Mouse (Mus musculus) ES-E14 (cell line): ENCODE results near the gene Abhd14a. TPM values are rescaled to one million over a fixed set of nuclear protein-coding genes. Genes with fewer than 3 reads are reported as not detected.

Experiments used
- DNase-seq: peaks from one replicate; pipeline ENCODE4 v3.0.0-alpha.2; 2013; ENCODE audit warnings: low read depth, low spot score
- H3K27ac ChIP-seq: 2 replicates; pipeline ENCODE4 v1.5.1; 2012; ENCODE audit warnings: low read depth, mild to moderate bottlenecking, low read length, moderate library complexity, mixed read lengths; ENCODE audit not compliant: poor library complexity, insufficient read depth, severe bottlenecking
- H3K36me3 ChIP-seq: 2 replicates; pipeline ENCODE4 v1.6.1; 2012; ENCODE audit warnings: mild to moderate bottlenecking, low read length, moderate library complexity, mixed read lengths; ENCODE audit not compliant: control insufficient read depth, poor library complexity, insufficient read depth, severe bottlenecking
- H3K4me1 ChIP-seq, 2 experiments: fragments of 150-350 bp in 1 of 2; sonication (generic) in 1 of 2; 2 replicates each; pipeline ENCODE4 v1.6.1; 2012; ENCODE audit warnings: low read length in 2 of 2, mild to moderate bottlenecking in 1 of 2, mixed read lengths in 1 of 2; ENCODE audit not compliant: control insufficient read depth in 2 of 2, insufficient read depth in 2 of 2, poor library complexity in 1 of 2
- H3K4me3 ChIP-seq, 2 experiments: fragments of 150-350 bp in 1 of 2; sonication (generic) in 1 of 2; 2 replicates each; pipeline ENCODE4 v1.5.1; 2012; ENCODE audit warnings: low read length in 2 of 2, low read depth in 1 of 2, mild to moderate bottlenecking in 1 of 2, mixed read lengths in 1 of 2; ENCODE audit not compliant: insufficient read depth in 1 of 2, poor library complexity in 1 of 2, severe bottlenecking in 1 of 2
- H3K9ac ChIP-seq: 2 replicates; pipeline ENCODE4 v1.6.1; 2012; ENCODE audit warnings: low read depth, mild to moderate bottlenecking, low read length, mixed read lengths; ENCODE audit not compliant: poor library complexity, insufficient read depth, severe bottlenecking
- H3K9me3 ChIP-seq: fragments of 150-350 bp; sonication (generic); 2 replicates; pipeline ENCODE4 v1.6.1; 2012; ENCODE audit warnings: low read depth, mild to moderate bottlenecking, low read length; ENCODE audit not compliant: control insufficient read depth, insufficient read depth
- CHD2 ChIP-seq: IDR thresholded peaks from 2 replicates; pipeline ENCODE4 v1.6.1; 2014; ENCODE audit warnings: mild to moderate bottlenecking, low read depth, low read length, inconsistent platforms
- HCFC1 ChIP-seq: IDR thresholded peaks from 2 replicates; pipeline ENCODE4 v1.6.1; 2012; ENCODE audit warnings: low read length, inconsistent platforms, borderline replicate concordance; ENCODE audit not compliant: insufficient read depth
- MAFK ChIP-seq: IDR thresholded peaks from 2 replicates; pipeline ENCODE4 v1.6.1; 2014; ENCODE audit warnings: mild to moderate bottlenecking, low read depth, low read length, inconsistent platforms; ENCODE audit not compliant: insufficient read depth
- ZC3H11A ChIP-seq: IDR thresholded peaks from 2 replicates; pipeline ENCODE4 v1.6.1; 2012; ENCODE audit warnings: low read depth, mild to moderate bottlenecking, inconsistent platforms, low read length, borderline replicate concordance
- ZNF384 ChIP-seq: IDR thresholded peaks from 2 replicates; pipeline ENCODE4 v1.6.1; 2012; ENCODE audit warnings: low read depth, low read length, inconsistent platforms
- in situ Hi-C, 2 experiments: fragments of 600-800 bp; cut with MboI; formaldehyde crosslinking; loops; one replicate each; pipeline ENCODE4 v1.15.1; 2025; ENCODE audit warnings: low sequenced_read_pairs in 2 of 2, inconsistent platforms in 1 of 2; ENCODE audit not compliant: unreplicated experiment in 2 of 2
- total RNA-seq: library from RNA; depleted of rRNA; stranded (reverse); fragments of 300-350 nt; gene quantifications from 2 replicates; pipeline ENCODE4 v1.2.3, GENCODE M21; 2012

The Abhd14a gene
- total RNA-seq, 1 experiment = 23.0 TPM

GRCm38 (mm10) chr9:106436566-106436965, 10.9 kb downstream of the Abhd14a start:
- Histone ChIP-seq H3K27ac (no peak overlapping the region), H3K9me3 (no peaks in the 10 kb centered on the region), H3K4me3 (no peak overlapping the region), H3K36me3 (peaks cover 33% of the 10 kb centered on the region), H3K4me1 (peaks cover 0 to 13% of the 10 kb centered on the region in 2 experiments; a peak in 2 of 4 replicates), H3K9ac (no peak overlapping the region)
- no peak for TF ChIP-seq CHD2
- DNase-seq = no peak
- in situ Hi-C loops = no loop called here

GRCm38 (mm10) chr9:106433389-106433788, 14.1 kb downstream of the Abhd14a start:
- H3K4me1 ChIP-seq = peaks cover 0 to 13% of the 10 kb centered on the region in 2 experiments; a peak in 2 of 4 replicates
- in situ Hi-C loops = no loop called here
- no peak overlapping the region for H3K27ac ChIP-seq
- H3K4me3 ChIP-seq = no peak overlapping the region
- no peak for DNase-seq
- peaks cover 46% of the 10 kb centered on the region for H3K36me3 ChIP-seq
- TF ChIP-seq HCFC1 (no peak), ZNF384 (no peak), MAFK (no peak), CHD2 (no peak)
- no peaks in the 10 kb centered on the region for H3K9me3 ChIP-seq
- no peak overlapping the region for H3K9ac ChIP-seq

- in situ Hi-C loops = no loop called here
- peaks cover 43% of the 10 kb centered on the region for H3K36me3 ChIP-seq
- H3K9ac ChIP-seq = peak overlapping the region; percentile 100
- TF ChIP-seq MAFK (no peak), HCFC1 (no peak), ZC3H11A (no peak), ZNF384 (no peak), CHD2 (no peak)
- no peaks in the 10 kb centered on the region; a peak in 1 of 4 replicates for H3K4me1 ChIP-seq
- peak overlapping the region; percentile 81 for H3K27ac ChIP-seq
- H3K4me3 ChIP-seq = peak overlapping the region; percentile 73 to 80
- no peaks in the 10 kb centered on the region for H3K9me3 ChIP-seq
- no peak for DNase-seq
These were observed 17.5 kb downstream of the Abhd14a start for GRCm38 (mm10) chr9:106430015-106430264.

- Histone ChIP-seq H3K9me3 (no peaks in the 10 kb centered on the region), H3K36me3 (peaks cover 39% of the 10 kb centered on the region), H3K4me3 (peak within 1 kb of the TSS; percentile 73 to 80), H3K27ac (peak within 1 kb of the TSS; percentile 81), H3K4me1 (no peaks in the 10 kb centered on the region; a peak in 1 of 4 replicates), H3K9ac (peak within 1 kb of the TSS; percentile 100)
- TF ChIP-seq MAFK (no peak), ZNF384 (no peak), CHD2 (peak; percentile 56; the same call in 1 of the 2 replicates), ZC3H11A (no peak), HCFC1 (peak; percentile 83)
- in situ Hi-C loops = loop anchor here in 1 of 2 experiments (10.0 kb wide), 1 partner anchor 135 kb away; no protein-coding TSS in a partner anchor
- DNase-seq = peak; percentile 98
These were observed 18.1 kb downstream of the Abhd14a start, which contains the start of gene Rpl29 for GRCm38 (mm10) chr9:106429221-106430014. Rpl29 (plus strand) TSS chr9:106429454.

GRCm38 (mm10) chr9:106428719-106429220, 18.7 kb downstream of the Abhd14a start:
- in situ Hi-C loops = loop anchor here in 1 of 2 experiments (10.0 kb wide), 1 partner anchor 134 kb away; no protein-coding TSS in a partner anchor
- TF ChIP-seq ZC3H11A (no peak), MAFK (no peak), ZNF384 (no peak), CHD2 (no peak), HCFC1 (no peak)
- no peak for DNase-seq
- Histone ChIP-seq H3K4me3 (peak overlapping the region; percentile 45 to 80), H3K4me1 (no peaks in the 10 kb centered on the region; a peak in 1 of 4 replicates), H3K9ac (peak overlapping the region; percentile 70), H3K9me3 (no peaks in the 10 kb centered on the region), H3K27ac (peak overlapping the region; percentile 14; the same call in 1 of the 2 replicates), H3K36me3 (peaks cover 33% of the 10 kb centered on the region)
